Mouse (Mus musculus): ENCODE measurements around the gene Men1. TPM values are rescaled to one million over a fixed set of nuclear protein-coding genes. Genes with fewer than 3 reads are reported as not detected.
"Not testable (repeated sequence)": the region's sequence is repeated elsewhere in the genome, so short reads cannot be mapped to it uniquely, and the experiment has no call there.

Men1 gene
- total RNA-seq (2021), result 1 to 10 TPM; 6.2 to 6.9 TPM
- long read RNA-seq, experiment 1, transcript Men1-201 (9 exons, 2,975 nt), result major isoform, 6 of 16 reads
- long read RNA-seq, experiment 1, partial matches to known transcripts, result 1 of 16 reads
- long read RNA-seq, experiment 1, other reads (novel, unspliced or antisense), result 2 of 16 reads
- long read RNA-seq, experiment 2, transcript Men1-201 (9 exons, 2,975 nt), result major isoform, 6 of 14 reads
- long read RNA-seq, experiment 2, partial matches to known transcripts, result 2 of 14 reads
- long read RNA-seq, experiment 2, other reads (novel, unspliced or antisense), result 0 of 14 reads

DNA sequence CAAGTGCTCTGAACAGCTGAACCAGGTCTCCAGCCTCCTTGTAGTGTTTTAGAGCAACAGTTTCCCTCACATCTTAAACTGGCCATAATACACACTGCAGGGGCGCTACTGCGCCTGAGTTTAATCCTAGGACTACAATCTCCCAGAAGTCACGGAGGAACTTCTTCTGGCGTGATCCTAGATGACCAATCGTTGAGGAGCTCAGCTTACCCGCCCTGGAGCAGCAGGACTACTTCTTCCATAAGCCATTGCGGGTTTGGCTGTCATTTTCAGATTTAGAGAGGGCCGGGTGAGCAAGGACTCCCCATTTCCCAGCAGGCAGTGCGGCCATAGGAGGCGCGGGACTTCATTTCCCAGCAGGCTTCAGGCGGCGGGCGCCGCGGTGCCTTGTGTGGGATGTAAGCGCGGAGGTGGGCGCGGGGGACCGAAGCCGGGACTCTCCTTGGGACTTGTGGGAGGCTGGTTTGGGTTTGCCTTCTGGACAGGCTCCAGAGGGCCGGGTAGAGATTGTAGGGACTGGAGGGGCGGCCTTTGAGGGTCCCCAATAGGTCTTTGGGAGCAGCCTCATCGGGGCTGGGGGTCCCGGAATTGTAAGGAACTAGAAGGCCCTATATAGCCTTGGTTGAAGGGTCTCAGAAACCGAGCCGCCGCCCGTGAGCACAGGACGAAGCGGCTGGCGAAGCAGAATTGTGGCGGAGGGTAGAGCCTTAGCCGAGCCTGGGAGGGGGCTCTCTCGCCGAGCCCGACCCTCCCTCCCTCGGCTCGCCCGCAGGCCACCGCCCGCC is at the start of gene Men1:
Gene Men1 (plus strand): TSS at position 307 of the 785 bp plus-strand sequence.
- peak; percentile 96 for DNase-seq (ENCODE audit: low spot score)

DNA sequence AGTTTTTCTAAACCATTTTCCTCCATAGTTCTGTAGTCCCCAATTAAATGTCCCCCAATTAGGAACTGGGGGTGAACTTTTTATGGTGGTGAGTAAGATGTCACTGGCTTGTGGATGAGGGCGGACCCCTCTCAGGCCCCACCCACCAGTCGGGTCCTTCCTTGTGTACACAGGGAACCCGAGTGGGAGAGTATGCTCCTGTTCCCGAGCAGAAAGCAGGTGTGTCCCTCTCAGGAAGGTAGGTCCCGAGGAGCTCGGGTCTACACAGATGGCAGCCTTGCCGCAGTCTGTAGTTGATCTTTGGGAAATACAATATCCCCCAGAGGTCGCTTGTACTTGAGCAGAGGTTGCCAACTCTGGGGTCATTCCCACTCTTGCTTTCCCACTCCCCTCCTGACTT is 49.6 kb upstream of the Men1 start:
- no peak for DNase-seq (ENCODE audit: low spot score)

DNA sequence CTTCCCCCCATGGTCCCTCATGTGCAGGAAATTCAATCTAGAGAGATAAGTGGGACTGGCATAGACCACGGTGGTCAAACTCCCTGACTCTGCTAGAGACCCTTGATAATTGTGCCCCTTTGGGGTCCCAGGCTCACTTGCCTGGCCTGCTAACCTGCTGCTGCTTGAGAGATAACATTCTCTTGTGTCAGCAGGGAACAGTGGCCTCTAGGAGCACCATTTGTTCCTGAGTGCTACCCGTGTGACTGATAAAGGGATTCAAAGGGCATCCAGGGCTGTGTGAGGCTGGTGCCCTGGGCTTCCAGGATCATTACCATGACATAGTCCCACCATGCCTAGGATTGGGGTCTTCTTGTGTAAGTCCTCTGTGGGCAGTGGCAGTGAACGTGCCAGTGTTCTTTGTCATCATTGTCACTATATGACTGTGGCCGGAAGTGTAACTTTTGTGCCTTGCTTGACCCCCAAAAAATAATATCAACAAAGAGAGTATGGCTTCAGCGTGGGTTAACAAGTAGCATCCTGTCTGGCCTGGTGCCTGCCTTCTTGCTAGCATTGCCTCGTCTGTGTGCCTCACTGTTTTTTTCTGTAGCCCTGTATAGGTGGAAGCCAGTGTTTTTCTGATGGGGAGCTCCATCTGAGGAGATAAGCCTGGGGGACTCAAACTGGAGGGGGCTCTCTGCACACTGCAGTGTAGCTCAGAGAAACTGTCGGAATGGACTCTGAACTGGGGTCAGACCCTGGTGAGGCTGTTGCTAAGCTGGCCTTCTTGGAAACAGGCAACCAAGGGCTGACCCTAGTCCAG is 48.9 kb upstream of the Men1 start:
- no peak for DNase-seq (ENCODE audit: low spot score)

DNA sequence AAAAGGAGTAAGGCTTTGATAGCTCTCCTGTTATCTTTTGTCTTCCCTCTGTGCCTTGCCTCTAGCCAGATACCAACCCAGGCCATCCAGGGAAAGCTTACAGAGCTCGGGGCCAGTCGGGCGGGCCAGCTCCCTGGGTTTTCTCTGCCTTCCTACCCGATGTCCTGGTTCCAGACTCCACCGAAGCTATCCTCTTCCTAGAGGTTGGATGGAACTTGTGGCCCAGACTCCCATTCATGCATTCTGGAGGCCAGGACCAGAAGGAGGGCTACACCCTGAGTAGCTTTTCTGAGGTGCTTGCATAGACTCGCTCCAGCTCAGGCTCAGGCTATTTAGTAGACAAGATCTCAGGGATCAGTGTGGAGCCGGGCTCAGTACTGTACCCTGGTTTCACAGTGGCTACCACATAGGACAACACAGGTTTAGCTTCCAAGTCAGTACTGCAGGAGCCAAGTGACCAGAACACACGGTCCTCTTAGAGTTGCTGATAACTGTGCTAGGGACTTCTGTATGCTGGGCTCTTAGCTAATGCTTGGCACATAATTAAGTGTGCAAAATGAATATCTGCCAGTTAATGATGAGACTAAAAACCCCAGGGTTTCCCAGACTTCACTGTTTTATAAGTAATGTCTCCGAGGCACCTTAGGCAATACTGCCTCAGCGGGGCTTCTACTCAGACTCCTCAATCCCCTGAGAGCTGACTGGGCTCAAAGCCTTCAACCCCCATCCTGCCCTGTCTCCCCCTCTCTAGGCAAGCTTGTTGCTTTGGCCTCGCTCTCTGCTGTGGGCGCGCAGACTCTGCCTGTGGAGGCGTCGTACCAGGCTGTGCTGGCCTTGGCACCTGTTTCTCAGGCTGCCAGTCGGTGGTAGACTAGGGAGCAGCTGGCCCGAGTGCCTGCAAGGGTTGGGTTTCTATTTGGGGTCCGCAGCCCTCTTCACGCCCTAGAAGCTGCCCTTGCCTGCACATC is 48.1 kb upstream of the Men1 start:
- DNase-seq (ENCODE audit: low spot score), result peak; percentile 47

DNA sequence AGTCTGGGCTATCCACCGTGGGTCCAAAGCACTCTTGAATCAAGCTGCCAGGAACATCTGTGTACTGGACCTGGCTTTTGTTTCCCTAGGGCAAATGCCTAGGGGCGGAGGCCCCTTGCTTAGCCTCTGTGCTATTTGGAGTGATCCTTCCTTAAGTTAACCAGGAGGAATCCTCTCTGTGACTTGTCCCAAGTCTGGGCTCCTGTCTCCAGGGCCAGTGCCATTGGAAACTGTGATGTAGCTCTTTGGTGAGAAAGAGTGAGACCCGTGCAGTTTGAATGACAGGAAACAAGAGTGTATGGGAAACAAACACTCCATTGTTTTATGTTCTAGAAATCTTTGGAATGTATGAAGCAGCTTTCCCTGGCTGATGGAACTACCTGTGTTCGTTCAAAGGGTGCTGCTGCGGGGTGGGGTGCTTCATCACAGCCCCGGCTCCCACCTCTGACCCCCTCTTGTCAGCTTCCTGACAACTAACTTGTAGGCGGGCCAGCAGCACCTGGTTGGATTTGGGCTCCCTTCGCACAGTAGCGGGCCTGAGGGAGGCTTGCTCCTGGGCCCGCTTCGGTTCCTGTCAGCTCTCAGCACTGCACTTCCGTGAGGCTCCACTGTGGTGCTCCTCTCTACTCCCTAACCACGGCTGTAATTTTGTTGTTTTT is 46.4 kb upstream of the Men1 start:
- DNase-seq (ENCODE audit: low spot score), result no peak

DNA sequence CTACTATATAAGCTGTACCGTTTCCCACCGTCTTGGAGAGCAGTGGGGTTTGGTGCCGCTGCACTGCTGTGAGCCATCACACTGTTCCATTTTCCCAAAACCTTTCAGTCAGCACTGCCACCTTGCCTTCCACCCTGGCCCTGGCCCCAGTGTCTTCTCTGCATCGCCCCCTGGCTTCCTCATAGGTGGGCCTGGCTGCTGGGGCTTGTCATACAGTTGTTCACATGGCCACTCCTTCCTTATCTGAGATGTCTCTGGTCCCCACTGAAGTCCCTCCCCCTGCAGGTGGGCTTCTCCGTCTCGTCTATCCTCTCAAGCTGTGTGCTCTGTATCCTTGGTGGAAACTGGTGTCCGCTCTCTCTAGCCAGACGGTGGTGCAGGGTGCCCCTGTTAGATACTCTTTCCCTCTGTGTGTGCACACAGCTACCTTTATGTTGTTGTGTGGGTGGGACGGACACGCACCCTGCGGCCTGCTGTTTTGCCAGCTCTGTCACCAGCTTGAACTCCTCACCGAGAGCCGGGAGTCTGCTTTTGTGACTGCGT is 45.0 kb upstream of the Men1 start:
- DNase-seq (ENCODE audit: low spot score), result no peak

DNA sequence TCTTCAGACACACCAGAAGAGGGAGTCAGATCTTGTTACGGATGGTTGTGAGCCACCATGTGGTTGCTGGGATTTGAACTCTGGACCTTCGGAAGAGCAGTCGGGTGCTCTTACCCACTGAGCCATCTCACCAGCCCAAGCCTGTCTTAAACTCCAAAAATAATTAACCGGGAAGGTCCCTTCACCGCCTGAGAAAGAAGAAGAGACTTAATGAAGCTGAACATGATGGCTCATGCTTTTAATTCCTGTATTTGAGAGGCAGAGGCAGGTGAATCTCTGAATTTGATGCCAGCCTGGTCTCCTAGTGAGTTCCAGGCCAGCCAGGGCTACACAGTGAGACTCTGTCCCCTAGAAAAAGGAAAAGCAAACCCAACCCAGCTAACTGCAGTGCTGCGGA is 44.1 kb upstream of the Men1 start:
- not testable (repeated sequence) for DNase-seq (ENCODE audit: low spot score)

DNA sequence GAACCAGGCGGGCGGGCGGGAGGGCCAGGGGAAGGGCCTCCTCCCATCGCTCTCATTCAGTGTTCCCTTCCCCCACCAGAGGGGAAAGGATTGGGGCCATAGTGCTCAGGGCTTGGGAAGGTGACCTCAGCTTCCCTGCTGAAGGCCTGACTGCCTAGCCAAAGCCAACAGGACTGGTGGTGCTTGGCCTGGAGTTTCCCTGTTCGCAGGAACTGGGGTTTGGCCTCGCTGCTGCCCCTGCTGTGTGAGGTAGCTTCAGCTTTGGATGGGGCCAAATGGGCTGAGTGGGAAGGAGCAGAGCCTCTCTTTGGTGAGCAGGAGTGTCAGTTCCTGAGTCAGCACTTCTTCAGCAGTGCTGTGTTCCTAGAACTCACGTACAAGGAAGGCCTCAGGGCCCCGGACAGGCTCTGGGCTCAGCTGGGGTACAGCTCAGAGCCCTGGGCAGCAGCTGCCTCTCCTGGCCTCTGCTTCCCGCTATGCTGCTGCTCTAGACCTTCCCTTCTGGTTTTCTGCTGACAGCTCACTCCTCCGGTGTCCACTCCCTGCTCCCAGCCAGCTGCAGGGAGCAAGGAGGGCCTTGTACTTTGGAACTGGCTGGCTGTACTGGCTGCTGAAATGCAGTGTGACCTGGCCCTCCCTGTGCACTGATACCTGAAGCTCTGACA is 43.5 kb upstream of the Men1 start:
- peak; percentile 49 for DNase-seq (ENCODE audit: low spot score)

DNA sequence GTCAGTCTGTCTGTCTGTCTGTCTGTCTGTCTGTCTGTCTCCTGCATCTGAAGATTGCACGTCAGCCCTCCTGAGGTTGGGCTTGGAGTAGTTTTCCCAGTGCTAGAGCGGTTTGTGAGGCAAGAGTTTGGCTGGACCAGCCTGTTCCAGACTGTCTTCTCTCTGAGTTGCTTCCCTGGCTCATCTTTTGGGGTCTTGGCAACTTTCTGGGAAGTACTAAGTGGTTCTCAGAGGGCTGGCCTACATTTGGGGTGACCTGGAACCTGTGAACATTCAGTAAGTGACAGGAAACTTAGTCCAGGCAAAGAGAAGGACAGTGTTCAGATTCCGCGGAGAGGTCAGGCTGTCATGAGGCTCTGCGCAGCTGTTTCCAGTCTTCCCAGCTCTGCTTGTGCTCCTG is 42.5 kb upstream of the Men1 start:
- DNase-seq (ENCODE audit: low spot score), result peak; percentile 38

DNA sequence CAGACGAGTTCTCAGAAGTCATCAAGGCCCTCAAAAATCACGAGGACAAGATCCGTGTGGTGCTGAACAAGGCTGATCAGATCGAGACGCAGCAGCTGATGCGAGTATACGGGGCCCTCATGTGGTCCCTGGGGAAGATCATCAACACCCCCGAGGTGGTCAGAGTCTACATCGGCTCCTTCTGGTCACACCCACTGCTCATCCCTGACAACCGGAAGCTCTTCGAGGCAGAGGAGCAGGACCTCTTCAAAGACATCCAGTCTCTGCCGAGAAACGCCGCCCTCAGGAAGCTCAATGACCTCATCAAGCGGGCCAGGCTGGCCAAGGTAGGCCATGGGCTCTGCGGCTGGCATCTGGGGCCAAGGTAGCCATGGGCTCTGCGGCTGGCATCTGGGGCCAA is 40.5 kb upstream of the Men1 start:
- DNase-seq (ENCODE audit: low spot score), result no peak

DNA sequence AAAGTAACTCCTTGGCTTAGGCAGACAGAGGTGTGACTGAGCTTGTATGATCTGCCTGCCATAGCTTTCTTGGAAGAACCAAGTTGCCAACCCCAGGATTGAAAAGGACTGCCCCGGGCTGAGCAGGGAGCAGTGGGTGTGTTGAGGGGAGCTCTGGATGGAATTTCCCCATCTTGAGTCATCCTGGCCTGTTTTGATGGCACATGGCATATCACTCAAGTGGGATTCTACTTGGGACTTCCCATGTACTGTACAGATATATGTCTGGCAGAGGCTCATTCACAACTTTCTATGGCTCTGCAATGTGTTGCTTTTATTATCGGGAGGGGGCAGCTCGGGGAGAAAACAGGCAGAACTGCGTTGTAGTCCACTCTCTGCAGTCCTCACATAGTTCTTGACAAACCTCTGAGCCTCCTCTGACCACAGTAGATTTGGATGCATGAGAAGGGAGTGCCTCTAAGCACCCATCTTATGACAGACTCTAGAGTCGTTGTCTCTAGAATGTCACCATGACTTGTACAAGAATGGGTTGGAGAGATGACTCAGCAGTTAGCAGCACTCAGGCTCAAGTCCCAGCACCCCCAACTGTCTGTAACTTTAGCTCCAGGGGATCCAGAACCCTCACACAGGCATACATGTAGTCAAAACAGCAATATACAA is 38.1 kb upstream of the Men1 start:
- no peak for DNase-seq (ENCODE audit: low spot score)

DNA sequence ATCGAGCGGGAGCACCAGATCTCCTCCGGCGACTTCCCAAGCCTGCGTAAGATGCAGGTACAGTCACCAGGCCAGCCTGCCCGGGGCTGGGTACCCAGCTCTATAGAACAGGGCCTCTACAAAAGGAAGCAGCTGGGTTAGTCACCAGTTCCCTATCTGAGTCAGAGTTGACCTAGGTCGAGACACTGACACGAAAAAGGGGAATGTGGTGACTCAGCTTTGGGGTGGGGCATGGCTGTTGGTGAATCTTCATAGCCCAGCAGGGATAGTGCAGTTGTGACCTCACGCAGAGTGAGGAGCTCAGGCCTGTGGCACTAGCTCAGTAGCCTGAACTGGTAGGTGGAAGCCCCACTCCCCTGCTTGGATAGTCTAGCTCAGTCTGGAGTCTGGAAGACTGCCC is 37.1 kb upstream of the Men1 start:
- peak; percentile 74 for DNase-seq (ENCODE audit: low spot score)

DNA sequence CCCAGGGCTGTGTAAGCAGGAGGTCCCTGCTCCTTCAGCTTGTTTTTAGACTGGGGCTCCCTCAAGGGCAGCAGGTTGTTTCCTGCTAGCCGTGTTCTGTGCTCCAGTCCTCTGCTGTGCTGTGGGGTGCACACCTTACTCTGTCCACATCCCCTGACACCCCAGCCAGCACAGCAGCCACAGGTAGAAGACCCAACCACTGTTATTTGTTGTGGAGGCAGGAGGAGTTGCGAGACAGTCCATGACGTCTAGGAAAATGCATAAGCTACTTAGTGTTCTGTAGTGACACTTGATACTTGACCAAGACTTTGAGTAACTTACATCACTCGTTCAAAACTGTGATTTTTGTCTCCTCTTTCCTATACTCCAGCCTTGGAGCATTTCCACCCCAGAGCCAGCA is 35.8 kb upstream of the Men1 start:
- DNase-seq (ENCODE audit: low spot score), result no peak

DNA sequence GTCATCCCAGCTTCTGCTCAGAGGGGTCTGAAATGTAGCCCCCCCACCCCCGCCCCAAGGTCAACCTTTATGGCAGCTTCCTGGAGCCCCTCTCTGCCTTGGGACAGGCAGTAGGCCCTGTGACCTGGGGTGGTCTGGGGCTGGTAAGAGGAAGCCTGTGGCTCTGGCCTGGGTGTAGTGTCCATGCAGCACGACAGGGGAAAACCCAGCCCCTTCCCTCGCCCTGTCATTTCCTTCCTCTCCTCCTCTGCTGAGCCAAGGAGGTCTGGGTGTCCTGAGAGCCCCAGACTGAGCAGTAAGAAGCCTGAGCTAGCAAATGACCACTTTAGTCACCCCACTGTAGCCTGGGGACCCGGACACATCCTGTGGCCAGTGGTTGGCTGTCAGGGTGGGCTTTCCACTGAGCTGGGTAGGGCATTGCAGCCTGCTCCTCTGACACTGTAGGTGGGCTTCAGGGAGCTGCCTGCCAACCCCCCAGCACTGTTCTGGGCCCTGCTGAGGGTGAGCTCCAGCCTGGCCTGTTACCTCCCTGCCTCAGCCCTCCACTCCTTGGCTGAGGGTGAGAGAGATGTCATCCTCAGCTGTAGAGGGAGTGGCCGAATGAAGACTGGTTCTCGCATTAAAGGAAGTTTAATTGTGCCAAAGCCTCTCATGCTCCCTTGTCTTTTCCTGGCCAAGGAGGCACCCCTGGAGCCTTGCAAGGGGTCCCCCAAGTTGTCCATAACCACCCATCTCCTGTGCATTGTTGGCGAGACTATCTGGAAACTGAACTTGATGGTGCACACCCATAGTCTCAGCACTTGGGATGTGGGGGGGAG is 35.1 kb upstream of the Men1 start:
- DNase-seq (ENCODE audit: low spot score), result peak; percentile 30

DNA sequence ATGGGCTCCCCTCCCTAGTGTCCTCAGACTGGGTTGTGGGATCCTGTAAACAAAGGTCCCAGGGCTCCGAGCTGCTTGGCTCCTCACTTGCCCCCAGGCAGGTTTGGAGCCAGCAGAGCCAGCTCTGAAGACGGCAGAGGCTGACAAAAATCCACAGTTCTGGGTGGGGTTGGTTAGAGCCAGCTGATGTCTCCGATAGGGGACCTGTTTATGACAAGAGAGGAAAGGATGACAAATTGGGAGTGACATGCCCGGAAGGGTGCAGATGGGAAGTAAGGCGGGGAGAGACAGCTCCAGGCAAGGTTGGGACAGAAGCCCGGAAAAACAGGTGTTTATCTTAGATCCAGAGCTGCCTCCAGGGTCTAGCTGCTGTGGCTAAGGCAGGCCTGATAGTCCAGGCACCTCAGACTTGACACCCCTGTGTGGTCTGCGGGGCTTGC is 34.4 kb upstream of the Men1 start:
- DNase-seq (ENCODE audit: low spot score), result peak; percentile 44

DNA sequence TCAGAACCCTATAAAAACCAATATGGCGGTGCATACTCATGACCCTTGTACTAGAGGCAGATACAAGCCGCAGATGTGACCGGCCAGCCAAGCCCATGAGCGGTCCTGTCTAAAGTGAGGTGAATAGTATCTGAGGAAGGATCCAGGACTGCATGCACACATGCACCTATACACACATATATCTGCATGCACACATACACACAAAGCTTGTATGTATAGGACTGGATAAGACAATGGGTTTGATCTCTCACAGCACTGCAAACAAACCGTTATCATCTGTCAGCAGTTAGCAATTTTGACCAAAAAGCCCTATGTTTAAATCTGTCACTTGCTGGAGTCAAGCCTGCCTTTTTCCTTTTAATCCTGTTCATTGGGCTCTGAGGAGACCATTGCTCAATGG is 32.7 kb upstream of the Men1 start:
- no peak for DNase-seq (ENCODE audit: low spot score)

DNA sequence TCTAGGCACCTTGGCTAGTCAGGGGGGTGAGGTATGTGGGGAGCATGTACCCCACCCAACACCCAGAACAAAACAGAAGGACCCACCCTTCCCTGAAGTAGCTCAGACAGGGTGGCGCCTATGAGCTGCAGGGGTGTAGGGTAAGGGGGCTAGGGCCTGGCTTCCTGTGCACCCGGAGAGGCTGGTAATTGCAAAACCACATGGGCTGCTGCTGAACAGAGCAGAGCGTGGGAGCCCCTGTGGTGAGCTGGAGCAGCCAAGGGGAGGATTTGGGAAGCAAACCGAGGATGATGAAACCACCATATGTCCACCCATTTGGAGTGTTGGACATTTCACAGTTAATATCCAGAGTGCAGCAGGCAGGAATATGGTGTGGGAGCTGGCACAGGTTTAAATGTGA is 32.3 kb upstream of the Men1 start:
- DNase-seq (ENCODE audit: low spot score), result peak; percentile 70

DNA sequence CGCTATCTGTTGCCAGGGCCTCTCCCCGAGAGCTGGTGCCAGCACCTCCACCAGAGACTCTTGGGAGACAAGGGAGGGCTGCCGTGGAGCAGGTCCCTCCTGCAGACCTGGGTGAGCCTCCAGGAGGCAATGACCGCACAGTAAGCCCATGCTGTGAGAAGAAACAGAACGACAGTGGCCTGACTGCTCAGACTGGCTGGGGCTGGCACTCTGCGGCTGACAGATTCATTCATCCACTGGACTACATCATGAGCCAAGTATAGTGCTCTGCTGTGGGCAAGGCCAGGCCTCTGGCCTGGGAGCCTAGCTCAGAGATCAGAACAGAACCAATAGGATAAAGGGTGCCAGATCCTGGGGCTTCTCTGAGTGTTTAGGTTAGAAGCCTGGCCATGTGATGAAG is 30.9 kb upstream of the Men1 start:
- no peak for DNase-seq (ENCODE audit: low spot score)
